Mouse (Mus musculus): ENCODE results near the gene Gm43302. TPM values are rescaled to one million over a fixed set of nuclear protein-coding genes. Genes with fewer than 3 reads are reported as not detected.

Gene Gm43302
- polyA plus RNA-seq, 1 experiment from 2014 or later: not detected

- no peaks in the 10 kb centered on the region for H3K4me1 ChIP-seq (replicated peaks; ENCODE audit: control insufficient read depth, insufficient read depth, low read length)
- no peak overlapping the region for H3K4me2 ChIP-seq (ENCODE audit: low read length)
- no peaks in the 10 kb centered on the region for H3K36me3 ChIP-seq (ENCODE audit: control insufficient read depth, insufficient read depth, low read length)
- H3K27ac ChIP-seq (ENCODE audit: low read depth): no peak overlapping the region
- H3K9me3 ChIP-seq (ENCODE audit: control insufficient read depth, low read length): no peaks in the 10 kb centered on the region
- DNase-seq (ENCODE audit: low spot score) (no peak), ATAC-seq (replicated peaks; ENCODE audit: low FRiP score, low TSS enrichment, low read depth) (no peak)
- H3K9ac ChIP-seq (ENCODE audit: low read length): no peak overlapping the region
- H3K27me3 ChIP-seq (replicated peaks; ENCODE audit: control insufficient read depth, insufficient read depth, low read length): no peaks in the 10 kb centered on the region
- H3K4me3 ChIP-seq (ENCODE audit: low read depth, low read length): no peak overlapping the region
These were observed 112.0 kb downstream of the Gm43302 start for GRCm38 (mm10) chr5:105181446-105181845.

Other genes with a start within 250 kb of the Gm43302 start
- 2.9 and 3.3 TPM in 2 replicates for gene Gbp9, start 154.2 kb downstream of the Gm43302 start, polyA plus RNA-seq (2014; fragmentation: Nextera tagmentation; extraction: Ambion mirVana)
- 1.6 and 2.4 TPM in 2 replicates for gene Gbp8, start 154.2 kb downstream of the Gm43302 start, polyA plus RNA-seq (2014; fragmentation: Nextera tagmentation; extraction: Ambion mirVana)
- 1.1 and 1.2 TPM in 2 replicates for gene Gbp4, start 154.1 kb downstream of the Gm43302 start, polyA plus RNA-seq (2014; fragmentation: Nextera tagmentation; extraction: Ambion mirVana)
- not detected in 2 replicates for gene Gbp10, start 54.2 kb downstream of the Gm43302 start, polyA plus RNA-seq (2014; fragmentation: Nextera tagmentation; extraction: Ambion mirVana)
- 0.96 and 1.5 TPM in 2 replicates for gene Gbp6, start within 50 bp of the Gm43302 start, polyA plus RNA-seq (2014; fragmentation: Nextera tagmentation; extraction: Ambion mirVana)
- 10.5 and 11.5 TPM in 2 replicates for gene Lrrc8b, start 122.1 kb upstream of the Gm43302 start, polyA plus RNA-seq (2014; fragmentation: Nextera tagmentation; extraction: Ambion mirVana)
- 19.1 and 21.2 TPM in 2 replicates for gene Lrrc8c, start 225.7 kb upstream of the Gm43302 start, polyA plus RNA-seq (2014; fragmentation: Nextera tagmentation; extraction: Ambion mirVana)